Mouse (Mus musculus) layer of hippocampus, postnatal 14 days (tissue): ENCODE results near the gene Ctnnal1. TPM values are rescaled to one million over a fixed set of nuclear protein-coding genes. Genes with fewer than 3 reads are reported as not detected.
"Not testable (repeated sequence)": the region's sequence is repeated elsewhere in the genome, so short reads cannot be mapped to it uniquely, and the experiment has no call there.

Experiments used
- DNase-seq, 2 experiments: peaks; one replicate each; pipeline ENCODE4 v3.0.0; 2021 to 2022; ENCODE audit warnings: low spot score in 2 of 2, mixed read lengths in 1 of 2
- long read RNA-seq, 2 experiments: library from polyadenylated mRNA; stranded (forward); transcript quantifications; one replicate each; pipeline ENCODE4 v2.0.0; 2021
- total RNA-seq, 2 experiments: library from RNA; stranded (reverse); gene quantifications; 2 replicates each; pipeline ENCODE4 v1.2.3; 2021

Ctnnal1 gene
- 10 to 100 TPM; 17.4 to 18.9 TPM for total RNA-seq
- long read RNA-seq, experiment 1, transcript Ctnnal1-201 (19 exons, 3,664 nt), result major isoform, 6 of 15 reads
- long read RNA-seq, experiment 1, partial matches to known transcripts, result 1 of 15 reads
- long read RNA-seq, experiment 1, other reads (novel, unspliced or antisense), result 8 of 15 reads
- long read RNA-seq, experiment 2, transcript Ctnnal1-201 (19 exons, 3,664 nt), result major isoform, 7 of 15 reads
- long read RNA-seq, experiment 2, partial matches to known transcripts, result 1 of 15 reads
- long read RNA-seq, experiment 2, other reads (novel, unspliced or antisense), result 7 of 15 reads

DNA sequence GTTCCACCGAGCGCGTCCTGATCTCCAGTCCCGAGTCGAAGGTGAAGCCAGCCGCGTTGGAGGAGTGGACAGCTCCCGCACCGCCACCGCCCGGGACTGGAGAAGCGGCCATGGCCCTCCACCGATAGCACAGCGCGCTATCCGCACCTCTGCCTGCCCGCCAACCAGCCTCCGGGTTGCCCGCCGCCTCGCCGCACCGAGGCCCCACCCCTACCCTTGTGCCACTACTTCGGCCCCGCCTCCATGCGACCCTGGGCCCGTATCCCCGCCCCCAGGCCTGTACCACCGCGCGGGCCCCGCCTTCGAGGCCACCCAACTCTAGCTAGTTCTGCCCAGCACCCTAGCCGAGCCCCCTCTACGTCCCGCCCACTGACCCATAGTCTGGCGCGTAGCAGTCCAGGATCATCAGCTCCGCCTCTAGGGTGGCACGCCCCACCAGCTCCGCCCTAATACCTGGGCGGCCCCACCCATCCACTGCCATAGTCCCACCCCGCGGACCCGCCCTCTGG lies at the start of gene Ctnnal1:
Gene Ctnnal1 (minus strand): TSS at position 186 of the 509 bp plus-strand sequence.
- DNase-seq, result peak; percentile 78 to 87

DNA sequence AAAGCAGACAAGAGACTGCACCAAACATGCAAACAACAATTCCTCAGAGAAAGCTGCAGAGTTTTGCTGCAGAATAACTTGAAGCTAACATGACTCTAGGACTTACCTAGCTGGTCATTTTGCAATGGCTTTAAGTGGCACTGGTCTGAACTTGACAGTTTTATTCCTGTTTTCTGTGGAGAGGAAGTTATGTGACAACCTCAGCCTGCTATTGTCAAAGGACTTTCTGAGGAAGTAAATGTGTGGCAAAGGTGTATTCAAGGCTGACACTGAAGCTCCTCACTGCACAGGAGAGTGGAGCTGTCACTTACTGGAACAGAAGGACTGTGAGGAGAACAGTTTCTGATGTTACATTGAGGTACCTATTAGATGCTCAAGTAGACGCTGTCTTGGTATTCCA lies 49.8 kb upstream of the Ctnnal1 start:
- no peak for DNase-seq

DNA sequence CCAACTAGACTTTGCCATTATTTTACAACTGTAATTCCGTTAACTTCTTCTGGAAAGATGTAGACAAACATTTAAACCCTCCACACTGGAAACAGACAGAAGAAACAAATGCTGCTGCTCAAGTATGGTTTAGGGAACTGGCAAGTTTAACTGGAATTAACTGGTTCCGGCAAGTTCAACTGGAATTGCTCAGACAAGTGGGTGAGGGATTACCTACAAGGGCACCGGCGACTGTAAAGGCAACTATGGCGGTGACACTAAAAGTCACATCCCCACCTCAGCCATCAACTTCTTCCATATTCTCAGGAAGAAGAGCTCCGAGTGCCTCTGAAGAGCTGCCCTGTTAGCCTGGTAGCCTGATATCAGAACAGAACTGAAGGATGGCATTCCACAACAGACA lies 49.4 kb upstream of the Ctnnal1 start:
- DNase-seq, result no peak

DNA sequence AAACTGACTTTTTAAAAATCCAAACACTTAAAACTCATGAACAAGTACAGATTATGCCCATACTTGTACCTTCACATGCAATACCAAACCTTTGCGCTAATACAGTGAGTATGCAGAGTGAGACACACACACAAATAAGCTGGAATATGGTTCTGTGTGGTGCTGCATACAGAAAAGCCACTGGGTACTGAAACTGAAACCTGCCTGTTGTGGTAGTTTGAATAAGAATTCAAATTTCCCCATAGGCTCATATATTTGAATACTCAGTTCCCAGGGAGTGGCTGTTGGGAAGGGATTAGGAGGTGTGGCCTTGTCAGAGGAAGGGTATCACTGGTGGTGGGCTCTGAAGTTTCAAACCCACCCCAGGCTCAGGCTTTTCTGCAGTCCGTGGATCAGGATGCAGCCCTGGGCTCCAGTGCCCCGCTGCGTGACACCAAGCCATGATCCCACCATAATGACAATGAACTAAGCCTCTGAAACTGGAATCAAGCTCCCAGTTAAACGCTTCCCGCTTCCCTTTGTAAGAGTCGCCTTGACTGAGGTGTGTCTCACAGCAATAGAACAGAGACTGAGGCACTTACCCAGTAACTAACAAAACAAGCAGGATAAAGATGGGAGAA lies 47.5 kb upstream of the Ctnnal1 start:
- DNase-seq, result no peak

DNA sequence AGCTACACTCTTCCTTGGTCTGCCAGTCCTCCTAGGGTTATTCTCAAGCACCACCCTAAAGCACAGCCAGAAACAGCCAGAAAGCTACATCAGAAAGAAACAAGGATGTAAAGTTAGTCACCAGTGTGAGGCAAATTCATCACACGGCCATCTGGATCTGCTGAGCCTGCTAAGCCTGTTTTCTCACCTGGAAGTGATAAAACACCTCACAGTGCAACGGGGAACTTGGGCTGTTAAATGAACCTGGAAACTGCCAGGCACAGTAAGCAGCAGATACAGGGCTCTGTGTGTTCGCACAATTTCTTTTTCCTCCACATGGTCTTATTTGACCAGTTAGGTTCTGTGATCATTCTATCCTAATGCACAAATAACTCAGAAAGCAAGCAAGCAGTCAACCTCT lies 44.6 kb upstream of the Ctnnal1 start:
- DNase-seq, result no peak

DNA sequence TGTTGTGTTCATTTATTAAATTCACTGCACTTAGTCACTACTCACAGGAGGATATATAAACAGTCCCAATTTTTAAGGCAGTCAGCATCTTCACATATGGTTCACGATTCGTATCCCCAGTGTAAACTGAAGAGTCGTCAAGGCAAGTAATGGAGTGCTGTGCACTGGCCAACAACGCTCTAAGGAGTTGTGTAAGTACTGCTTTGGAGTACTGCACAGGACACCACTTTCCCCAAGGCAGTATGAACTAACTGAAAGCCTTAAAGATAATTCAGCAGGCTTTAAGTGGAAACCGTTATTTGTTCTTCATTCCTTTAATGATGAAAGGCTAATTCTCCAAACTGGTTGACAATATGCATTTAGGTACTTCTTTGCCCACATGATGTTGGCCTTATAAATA lies 42.7 kb upstream of the Ctnnal1 start:
- no peak for DNase-seq

DNA sequence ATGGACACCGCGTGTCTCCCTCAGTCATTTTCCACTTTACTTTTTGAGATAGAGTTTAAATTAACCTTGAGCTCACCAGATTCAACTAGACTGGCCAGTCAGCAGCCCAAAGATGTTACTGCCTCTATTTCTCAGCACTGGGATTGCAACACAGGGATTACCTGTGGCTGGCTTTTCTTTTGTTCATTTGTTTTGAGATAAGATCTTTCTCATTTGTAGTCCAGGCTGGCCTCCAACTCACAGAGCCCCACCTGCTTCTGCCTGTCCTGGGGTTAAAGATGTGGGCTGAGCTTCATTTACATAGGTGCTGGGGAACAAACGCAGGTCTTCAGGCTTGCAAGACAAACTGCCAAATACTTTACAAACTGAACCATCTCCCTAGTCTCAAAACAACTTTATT lies 41.9 kb upstream of the Ctnnal1 start:
- DNase-seq, result no peak

DNA sequence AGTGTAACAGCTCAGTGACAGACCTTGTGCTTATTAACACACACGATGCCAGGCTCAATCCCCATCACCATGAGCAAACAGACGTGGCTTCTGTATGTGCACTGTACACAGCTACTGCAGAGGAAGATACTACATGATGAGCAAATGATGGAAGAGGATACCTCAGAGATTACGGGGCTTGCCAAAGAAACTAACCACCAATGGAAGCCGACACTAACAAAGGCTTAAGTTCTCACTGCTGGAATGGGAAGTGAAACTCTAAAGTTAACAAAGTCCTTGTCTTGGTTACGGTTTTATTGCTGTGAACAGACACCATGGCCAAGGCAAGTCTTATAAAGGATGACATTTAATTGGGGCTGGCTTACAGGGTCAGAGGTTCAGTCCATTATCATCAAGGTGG lies 40.5 kb upstream of the Ctnnal1 start:
- DNase-seq, result no peak

DNA sequence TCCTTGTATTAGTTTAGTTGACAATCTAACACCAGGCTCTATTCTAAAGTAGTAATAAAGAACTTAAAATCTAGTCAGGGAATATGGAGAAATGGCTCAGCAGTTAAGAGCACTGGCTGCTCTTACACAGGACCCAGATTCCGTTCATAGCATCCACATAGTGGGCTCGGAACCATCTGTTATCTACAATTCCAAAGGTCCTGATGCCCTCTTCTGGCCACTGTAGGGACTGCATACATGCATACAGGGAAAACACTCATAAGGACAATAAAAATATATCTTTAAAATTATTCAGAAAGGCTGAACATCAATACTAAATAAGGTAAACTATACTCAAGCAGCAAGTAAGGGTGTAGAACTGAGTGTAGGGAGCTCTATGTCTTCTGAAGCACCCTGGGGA lies 36.7 kb upstream of the Ctnnal1 start:
- DNase-seq, result no peak

DNA sequence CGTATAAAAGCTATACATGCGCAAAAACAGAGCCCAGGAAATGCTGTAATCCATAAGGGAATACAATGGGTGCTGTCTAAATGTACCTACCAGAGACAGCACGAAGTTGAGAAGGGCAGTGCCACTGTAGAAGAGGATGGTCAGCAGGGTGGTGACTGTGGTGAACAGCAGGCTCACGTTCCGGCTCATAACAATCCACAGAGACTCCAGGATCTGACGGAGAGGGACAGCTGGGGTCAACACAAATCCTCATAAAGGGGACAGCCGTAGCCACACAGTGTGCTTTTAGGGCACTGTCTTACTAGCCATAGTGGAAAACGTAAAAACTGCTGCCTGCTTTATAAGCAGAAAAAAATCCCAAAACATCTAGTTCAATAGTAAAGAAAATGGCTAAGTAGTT lies 34.2 kb upstream of the Ctnnal1 start:
- DNase-seq, result no peak

DNA sequence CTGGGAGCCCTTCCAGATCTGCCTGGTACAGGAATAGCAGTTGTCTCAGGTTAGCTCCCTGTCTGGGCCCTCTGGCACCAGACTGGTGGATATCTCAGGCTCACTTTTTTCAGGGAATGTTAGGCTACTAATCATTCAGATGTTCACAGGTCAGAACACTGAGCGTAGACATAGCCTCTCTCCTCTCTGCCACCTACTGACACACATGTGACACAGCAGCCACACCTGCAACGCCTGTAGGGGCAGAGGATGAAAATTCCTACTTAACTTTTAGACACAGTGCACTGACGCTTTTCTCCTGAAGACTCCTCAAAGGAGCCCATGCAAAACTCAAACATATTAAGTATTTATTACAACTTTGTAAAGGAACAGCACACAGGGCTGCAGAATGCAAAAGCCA lies 32.5 kb upstream of the Ctnnal1 start:
- no peak for DNase-seq

DNA sequence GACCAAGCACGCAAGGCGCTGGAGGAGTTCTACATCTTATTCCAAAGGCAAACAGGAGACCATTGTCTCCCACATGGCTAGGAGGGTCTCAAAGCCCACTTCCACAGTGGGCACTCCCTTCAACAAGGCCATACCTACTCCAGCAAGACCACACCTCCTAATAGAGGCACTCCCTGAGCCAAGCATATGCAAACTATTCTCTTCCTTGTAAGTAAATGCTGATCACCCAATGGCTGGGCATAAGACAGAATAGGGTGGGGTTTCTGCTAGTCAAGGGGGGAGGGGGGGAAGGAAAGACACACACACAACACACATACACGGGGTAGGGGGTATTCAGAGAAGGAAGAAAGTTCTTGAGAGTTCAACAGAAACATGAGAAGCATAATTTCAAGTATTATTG lies 29.2 kb upstream of the Ctnnal1 start:
- no peak for DNase-seq

DNA sequence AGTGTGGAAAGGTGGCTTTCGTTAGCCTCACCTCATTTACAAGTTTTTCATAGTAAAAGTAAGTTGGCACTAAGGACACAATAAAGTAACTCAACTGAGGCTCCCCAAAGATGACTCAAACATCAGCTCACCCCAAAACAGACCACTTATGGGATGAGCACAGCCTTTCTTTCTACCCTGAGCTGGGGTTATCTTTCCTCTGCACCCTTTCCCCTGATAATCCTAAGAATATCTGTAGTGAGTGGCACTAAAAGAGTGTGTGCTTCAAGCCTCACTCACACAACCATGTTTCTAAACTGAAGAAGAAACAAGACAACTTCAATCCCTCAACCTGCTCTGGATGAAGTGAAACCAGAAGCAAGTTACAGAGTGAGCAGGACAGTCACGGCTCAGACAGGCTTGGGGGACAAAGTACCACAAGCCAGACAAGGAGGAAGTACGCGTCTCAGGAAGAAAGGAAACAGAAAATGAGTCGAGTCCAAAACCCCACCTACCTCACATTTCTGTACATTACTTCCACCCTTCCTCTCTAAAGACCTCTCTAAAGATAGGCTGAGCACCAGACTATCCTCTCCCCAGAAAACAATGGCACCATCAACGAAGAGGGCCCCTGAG lies 27.6 kb upstream of the Ctnnal1 start:
- no peak for DNase-seq

DNA sequence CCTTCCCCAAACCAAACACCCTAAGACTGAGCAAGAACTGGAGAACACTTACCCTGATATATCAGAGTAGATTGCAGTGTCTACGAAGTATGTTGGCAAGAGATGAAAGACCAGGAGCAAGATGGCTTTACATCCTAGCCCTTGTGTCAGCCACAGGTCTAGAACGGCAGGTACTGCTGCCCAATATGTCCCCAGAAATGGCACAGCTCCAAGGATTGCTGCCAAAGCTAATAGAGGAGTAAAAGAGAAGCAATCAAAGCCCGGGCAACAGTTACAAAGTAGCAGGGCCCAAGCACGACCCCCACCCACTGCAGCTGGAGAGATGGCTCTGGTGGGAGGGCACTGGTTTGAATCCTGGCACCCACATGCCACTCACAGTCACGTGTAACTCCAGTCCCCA lies 23.5 kb upstream of the Ctnnal1 start:
- no peak for DNase-seq

DNA sequence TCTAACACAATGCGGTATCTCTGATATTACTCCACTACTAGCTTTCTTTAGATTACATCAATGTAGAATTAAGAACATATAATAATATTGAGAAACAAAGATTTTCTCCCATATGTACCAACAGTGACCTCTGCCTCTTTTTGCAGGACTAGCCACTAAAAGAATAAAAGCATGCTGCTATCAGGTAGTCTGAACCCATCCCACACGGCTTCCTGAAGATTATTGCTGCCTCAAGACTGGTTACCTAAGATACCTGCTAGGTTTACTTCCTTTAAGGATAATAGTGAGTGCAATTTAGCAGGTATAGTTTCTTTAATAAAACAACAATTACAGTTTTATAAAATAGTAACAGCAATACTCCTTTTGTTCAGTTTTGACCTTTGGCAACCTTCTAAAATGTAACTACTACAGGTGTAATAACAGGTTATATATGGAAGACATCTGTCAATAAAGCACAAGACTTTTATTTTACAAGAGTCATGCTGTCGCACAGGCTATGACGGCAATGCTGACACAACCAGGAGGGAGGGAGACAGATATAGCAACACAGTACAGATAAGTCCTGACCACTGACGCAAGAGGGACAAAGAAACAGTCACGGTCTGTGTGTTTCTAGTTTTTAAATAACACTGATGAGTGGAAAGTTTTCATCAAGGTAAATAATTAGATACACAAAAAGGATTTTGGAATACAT lies 21.4 kb upstream of the Ctnnal1 start:
- no peak for DNase-seq

DNA sequence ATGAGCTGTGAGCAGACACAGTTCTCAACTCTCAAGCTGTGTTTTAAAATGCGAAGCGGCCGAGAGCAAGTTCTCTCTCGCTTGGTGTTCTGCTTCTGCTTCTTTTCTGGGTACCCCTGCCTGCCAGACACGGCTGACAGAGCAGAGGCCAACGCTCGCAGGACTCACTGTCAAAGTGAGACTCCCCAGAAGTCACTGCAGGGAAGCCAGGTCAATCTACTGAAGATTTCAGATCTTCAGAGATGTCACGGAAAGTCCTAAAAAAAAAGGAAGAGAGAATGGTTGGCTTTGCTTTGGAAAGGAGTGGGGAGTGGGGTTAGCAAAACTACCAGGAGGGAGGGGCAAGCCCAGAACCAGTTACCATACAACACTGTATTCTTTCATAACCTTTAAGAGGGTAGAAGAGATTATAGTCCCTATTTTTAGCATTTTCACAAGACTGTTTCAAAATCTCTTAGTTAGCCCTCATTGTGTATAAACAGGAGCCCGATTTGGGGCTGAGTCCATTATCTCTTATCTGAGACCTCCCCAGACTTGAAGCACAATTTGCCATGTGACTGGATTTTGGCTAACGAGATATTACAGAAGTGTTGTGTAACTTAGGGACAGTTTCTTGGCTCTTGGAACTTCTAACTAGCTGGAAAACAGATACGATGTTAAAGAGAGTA lies 15.2 kb upstream of the Ctnnal1 start:
- DNase-seq, result no peak

DNA sequence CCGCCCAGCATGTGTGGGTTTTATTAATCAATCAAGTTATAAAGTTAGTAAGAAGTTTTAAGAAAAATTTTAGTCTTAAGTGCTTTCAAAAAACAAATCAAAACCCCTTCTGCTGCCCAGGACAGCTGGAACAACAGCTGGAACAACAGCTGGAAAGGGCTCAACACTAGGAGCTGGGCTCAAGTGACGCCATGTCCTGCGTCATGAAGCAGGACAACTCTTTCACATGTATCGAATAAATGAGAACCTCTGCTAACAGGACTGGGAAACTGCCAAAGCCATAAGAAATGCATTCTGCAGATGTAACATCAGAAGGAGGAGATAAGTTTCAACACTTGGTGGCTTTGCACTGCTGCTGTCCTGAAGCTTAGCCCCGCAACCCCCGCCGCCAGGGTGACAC lies 14.0 kb upstream of the Ctnnal1 start:
- no peak for DNase-seq

DNA sequence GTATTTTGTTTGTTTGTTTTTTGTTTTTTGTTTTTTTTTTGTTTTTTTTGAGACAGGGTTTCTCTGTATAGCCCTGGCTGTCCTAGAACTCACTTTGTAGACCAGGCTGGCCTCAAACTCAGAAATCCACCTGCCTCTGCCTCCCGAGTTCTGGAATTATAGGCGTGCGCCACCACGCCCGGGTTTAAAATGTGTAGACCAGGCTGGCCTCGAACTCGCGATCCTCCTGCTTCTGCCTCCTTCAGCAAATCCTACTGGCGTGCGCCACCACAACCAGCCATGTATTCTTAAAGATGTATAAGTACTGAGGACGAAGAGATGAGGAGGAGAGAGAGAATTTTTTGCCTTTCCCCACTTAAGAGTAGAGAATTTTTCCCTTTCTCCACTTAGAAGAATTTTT lies 5.6 kb upstream of the Ctnnal1 start:
- DNase-seq, result not testable (repeated sequence)

DNA sequence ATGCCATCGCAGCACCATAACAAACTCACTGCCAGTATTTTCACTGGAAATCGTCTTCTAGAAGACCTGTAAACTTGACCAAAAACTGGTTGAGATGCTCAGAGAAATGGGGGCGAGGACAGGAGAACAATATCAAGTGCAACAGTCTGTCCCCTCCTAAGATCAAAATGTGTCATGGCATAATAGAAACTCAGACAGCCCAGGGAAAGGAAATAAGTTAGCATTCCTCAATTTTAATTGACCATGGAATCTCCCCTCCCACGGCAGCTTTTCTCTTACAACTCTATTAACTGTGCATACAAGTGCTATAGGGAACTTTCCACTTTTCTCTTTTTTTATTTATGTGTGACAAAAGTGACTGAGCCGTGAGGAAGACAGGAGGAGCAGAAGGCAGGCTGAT lies 2.8 kb upstream of the Ctnnal1 start:
- no peak for DNase-seq

DNA sequence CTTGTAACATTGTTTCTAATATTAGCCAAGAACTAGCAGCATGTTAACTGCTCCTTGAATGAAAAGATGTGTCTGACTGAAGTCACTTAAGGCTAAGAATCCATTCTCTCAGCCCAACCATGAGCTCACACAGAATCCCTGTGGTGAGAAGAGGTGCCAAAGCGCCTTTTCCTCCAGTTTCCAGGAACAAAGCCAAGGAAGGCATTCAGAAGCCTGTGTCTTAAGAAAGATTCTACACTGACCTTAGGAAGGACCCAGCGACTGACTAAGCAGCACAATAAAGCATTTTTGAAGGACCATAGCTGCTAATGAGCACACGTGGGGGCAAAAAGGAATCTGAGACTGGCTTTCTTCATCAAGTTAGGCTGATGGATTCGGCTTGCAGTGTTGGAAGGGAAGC lies 983 bp upstream of the Ctnnal1 start:
- DNase-seq, result no peak

DNA sequence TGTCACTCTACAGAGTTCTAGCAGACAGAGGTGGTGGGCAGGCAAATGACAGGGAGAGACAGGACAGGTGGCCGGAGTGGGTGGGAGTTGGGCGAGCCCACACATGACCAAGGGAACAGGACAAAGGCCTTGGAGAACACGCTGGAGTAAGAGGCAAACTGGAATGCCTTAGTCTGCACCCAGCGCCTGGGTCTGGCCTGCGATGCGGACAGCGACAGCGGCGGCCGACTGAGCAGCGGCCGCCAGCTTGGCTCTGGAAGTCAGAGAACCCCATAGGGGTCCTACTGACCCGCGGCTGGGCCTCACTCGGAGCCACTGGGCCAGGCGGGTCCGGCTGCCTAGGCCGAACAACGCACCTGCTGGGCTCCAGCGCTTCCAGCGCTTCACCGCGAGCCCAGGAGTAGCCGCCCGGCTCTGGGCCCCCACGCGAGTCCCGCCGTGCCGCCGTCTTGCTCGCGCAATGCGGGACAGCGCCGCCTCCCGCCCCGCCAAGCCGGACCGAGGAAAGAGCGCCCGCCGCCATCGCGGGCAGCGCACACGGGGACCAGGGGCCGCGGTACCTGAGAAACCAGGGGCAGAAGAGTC lies 479 bp downstream of the Ctnnal1 start:
- peak in 1 of 2 experiments; percentile 49 for DNase-seq
